Mouse (Mus musculus) stomach, postnatal 0 days (tissue): ENCODE results near the gene Prkca. TPM values are rescaled to one million over a fixed set of nuclear protein-coding genes. Genes with fewer than 3 reads are reported as not detected.
"Not testable (repeated sequence)": the region's sequence is repeated elsewhere in the genome, so short reads cannot be mapped to it uniquely, and the experiment has no call there.

Source experiments
- ATAC-seq: fragments of 200-750 bp; cut with Nextera tagmentation; 2 replicates; pipeline ENCODE4 v1.8.0; 2017; ENCODE audit not compliant: low FRiP score, low TSS enrichment
- DNase-seq: peaks from one replicate; pipeline ENCODE4 v3.0.0-alpha.2; 2016; ENCODE audit warnings: low spot score
- H3K27ac ChIP-seq: fragments of 300-500 bp; sonication (generic); replicated peaks from 2 replicates; pipeline ENCODE4 v1.5.1; 2014; ENCODE audit warnings: mild to moderate bottlenecking, control low read depth
- H3K27me3 ChIP-seq: fragments of 300-500 bp; sonication (generic); 2 replicates; pipeline ENCODE4 v1.6.1; 2014; ENCODE audit warnings: low read length; ENCODE audit not compliant: control insufficient read depth, insufficient read depth
- H3K36me3 ChIP-seq: fragments of 300-500 bp; sonication (generic); 2 replicates; pipeline ENCODE4 v1.6.1; 2014; ENCODE audit warnings: low read length, mixed read lengths; ENCODE audit not compliant: control insufficient read depth, insufficient read depth
- H3K4me1 ChIP-seq: fragments of 300-500 bp; sonication (generic); replicated peaks from 2 replicates; pipeline ENCODE4 v1.6.1; 2014; ENCODE audit warnings: antibody characterized with exemption; ENCODE audit not compliant: control insufficient read depth, insufficient read depth
- H3K4me2 ChIP-seq: fragments of 300-500 bp; sonication (generic); replicated peaks from 2 replicates; pipeline ENCODE4 v1.6.1; 2014; ENCODE audit warnings: low read depth, mild to moderate bottlenecking, control low read depth, moderate library complexity
- H3K4me3 ChIP-seq: fragments of 300-500 bp; sonication (generic); 2 replicates; pipeline ENCODE4 v1.5.1; 2014; ENCODE audit warnings: low read depth, low read length, control low read depth
- H3K9ac ChIP-seq: fragments of 300-500 bp; sonication (generic); 2 replicates; pipeline ENCODE4 v1.6.1; 2014; ENCODE audit warnings: mild to moderate bottlenecking, low read length, control low read depth, mixed read lengths
- H3K9me3 ChIP-seq: fragments of 300-500 bp; sonication (generic); 2 replicates; pipeline ENCODE4 v1.6.1; 2016; ENCODE audit warnings: low read length; ENCODE audit not compliant: control insufficient read depth
- CTCF ChIP-seq: IDR thresholded peaks from 2 replicates; pipeline ENCODE4 v1.5.1; 2016; ENCODE audit warnings: antibody characterized with exemption, low read depth, mild to moderate bottlenecking, moderate library complexity
- EP300 ChIP-seq: optimal IDR thresholded peaks from 2 replicates; pipeline ENCODE3; 2016; ENCODE audit warnings: antibody characterized with exemption
- WGBS: fragments of 180-500 bp; shearing (Covaris S2); extraction: QIAGEN DNeasy Blood & Tissue Kit; methylation state at CpG from one replicate; pipeline ENCODE4 v1.1.7; 2014; 5-methylcytosine and 5-hydroxymethylcytosine counted together
- polyA plus RNA-seq: library from polyadenylated mRNA; unstranded; fragments of >200 nt; fragmentation: Nextera tagmentation; extraction: Ambion mirVana; gene quantifications from 2 replicates; pipeline ENCODE4 v1.2.1, GENCODE M21; 2015

The Prkca gene
- polyA plus RNA-seq, 1 experiment from 2014 or later: 3.7 TPM

GRCm38 (mm10) chr11:108098306-108098705 is 245.4 kb downstream of the Prkca start:
- Histone ChIP-seq H3K4me1 (no peaks in the 10 kb centered on the region), H3K9me3 (no peaks in the 10 kb centered on the region), H3K4me3 (no peak overlapping the region), H3K9ac (no peak overlapping the region), H3K27ac (no peak overlapping the region), H3K36me3 (no peaks in the 10 kb centered on the region), H3K27me3 (no peaks in the 10 kb centered on the region), H3K4me2 (no peak overlapping the region)
- TF ChIP-seq CTCF (no peak), EP300 (no peak)
- 55% methylated on average over 7 of the region's 7 CpGs for WGBS
- DNase-seq: no peak
- ATAC-seq: no peak

- H3K9ac ChIP-seq: no peak overlapping the region
- 89% methylated on average over 5 of the region's 5 CpGs for WGBS
- H3K36me3 ChIP-seq: no peaks in the 10 kb centered on the region
- H3K9me3 ChIP-seq: no peaks in the 10 kb centered on the region
- H3K27me3 ChIP-seq: no peaks in the 10 kb centered on the region
- H3K27ac ChIP-seq: no peak overlapping the region
- TF ChIP-seq EP300: no peak
- no peak for TF ChIP-seq CTCF
- ATAC-seq (no peak), DNase-seq (no peak)
- no peak overlapping the region for H3K4me3 ChIP-seq
- no peak overlapping the region for H3K4me2 ChIP-seq
- H3K4me1 ChIP-seq: no peaks in the 10 kb centered on the region
Measured at GRCm38 (mm10) chr11:108094796-108095195, 248.9 kb downstream of the Prkca start.

GRCm38 (mm10) chr11:108093248-108093647 is 250.5 kb downstream of the Prkca start:
- no peak overlapping the region for H3K4me3 ChIP-seq
- H3K36me3 ChIP-seq: no peaks in the 10 kb centered on the region
- H3K9ac ChIP-seq: no peak overlapping the region
- TF ChIP-seq EP300: no peak
- TF ChIP-seq CTCF: no peak
- H3K27ac ChIP-seq: no peak overlapping the region
- DNase-seq (no peak), ATAC-seq (no peak)
- no peak overlapping the region for H3K4me2 ChIP-seq
- H3K4me1 ChIP-seq: no peaks in the 10 kb centered on the region
- H3K27me3 ChIP-seq: no peaks in the 10 kb centered on the region
- no peaks in the 10 kb centered on the region for H3K9me3 ChIP-seq
- WGBS: 82% methylated on average over 4 of the region's 4 CpGs

GRCm38 (mm10) chr11:108091238-108091637 is 252.5 kb downstream of the Prkca start:
- Histone ChIP-seq H3K9ac (no peak overlapping the region), H3K4me2 (no peak overlapping the region), H3K4me3 (no peak overlapping the region), H3K36me3 (no peaks in the 10 kb centered on the region), H3K4me1 (no peaks in the 10 kb centered on the region), H3K9me3 (no peaks in the 10 kb centered on the region), H3K27ac (no peak overlapping the region), H3K27me3 (no peaks in the 10 kb centered on the region)
- TF ChIP-seq EP300 (no peak), CTCF (no peak)
- 82% methylated on average over 3 of the region's 3 CpGs for WGBS
- no peak for ATAC-seq
- DNase-seq: no peak

- no peaks in the 10 kb centered on the region for H3K9me3 ChIP-seq
- no peaks in the 10 kb centered on the region for H3K4me1 ChIP-seq
- 60% methylated on average over 8 of the region's 8 CpGs for WGBS
- H3K36me3 ChIP-seq: no peaks in the 10 kb centered on the region
- TF ChIP-seq CTCF (no peak), EP300 (no peak)
- ATAC-seq (no peak), DNase-seq (no peak)
- no peak overlapping the region for H3K4me3 ChIP-seq
- no peak overlapping the region for H3K9ac ChIP-seq
- H3K27me3 ChIP-seq: no peaks in the 10 kb centered on the region
- H3K27ac ChIP-seq: no peak overlapping the region
- no peak overlapping the region for H3K4me2 ChIP-seq
Measured at GRCm38 (mm10) chr11:108090706-108091105, 253.0 kb downstream of the Prkca start.

- Histone ChIP-seq H3K27ac (no peak overlapping the region), H3K4me3 (no peak overlapping the region), H3K9me3 (no peaks in the 10 kb centered on the region), H3K36me3 (no peaks in the 10 kb centered on the region), H3K4me2 (no peak overlapping the region), H3K4me1 (no peaks in the 10 kb centered on the region), H3K27me3 (no peaks in the 10 kb centered on the region), H3K9ac (no peak overlapping the region)
- ATAC-seq: no peak
- TF ChIP-seq EP300 (no peak), CTCF (no peak)
- no peak for DNase-seq
- WGBS: 93% methylated on average over 5 of the region's 5 CpGs
Measured at GRCm38 (mm10) chr11:108088063-108088462, 255.7 kb downstream of the Prkca start.

- H3K9ac ChIP-seq, H3K27me3 ChIP-seq, H3K4me2 ChIP-seq, DNase-seq, H3K27ac ChIP-seq, H3K4me1 ChIP-seq, H3K36me3 ChIP-seq, ATAC-seq, H3K9me3 ChIP-seq, H3K4me3 ChIP-seq: not testable (repeated sequence)
- WGBS: 74% methylated on average over 1 of the region's 1 CpGs
Measured at GRCm38 (mm10) chr11:108087105-108087700, 256.5 kb downstream of the Prkca start.
